Mouse (Mus musculus): ENCODE results near the gene Palm2.

The Palm2 gene

DNA sequence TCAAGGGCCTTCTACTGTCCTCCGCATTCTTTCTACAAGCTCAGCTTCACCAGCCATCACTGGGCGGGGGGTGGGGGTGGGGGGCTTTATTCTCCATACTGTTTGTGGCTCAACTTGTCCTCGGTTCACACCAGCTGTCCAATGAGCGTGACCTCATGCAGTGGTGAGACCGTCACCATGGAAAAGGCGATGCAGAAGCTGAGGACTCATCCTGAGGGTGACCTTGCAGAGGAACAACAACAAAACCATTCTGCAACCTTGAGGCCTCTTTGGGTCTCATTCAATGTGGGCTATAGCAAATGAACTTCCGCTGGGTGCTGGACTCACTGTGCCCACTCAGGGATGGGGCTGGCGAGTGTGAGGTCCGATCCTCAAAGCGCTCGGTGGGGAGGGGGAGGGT is 317.5 kb downstream of the Palm2 start:
- no peak for DNase-seq (ENCODE audit: low spot score in 2 of 2)

DNA sequence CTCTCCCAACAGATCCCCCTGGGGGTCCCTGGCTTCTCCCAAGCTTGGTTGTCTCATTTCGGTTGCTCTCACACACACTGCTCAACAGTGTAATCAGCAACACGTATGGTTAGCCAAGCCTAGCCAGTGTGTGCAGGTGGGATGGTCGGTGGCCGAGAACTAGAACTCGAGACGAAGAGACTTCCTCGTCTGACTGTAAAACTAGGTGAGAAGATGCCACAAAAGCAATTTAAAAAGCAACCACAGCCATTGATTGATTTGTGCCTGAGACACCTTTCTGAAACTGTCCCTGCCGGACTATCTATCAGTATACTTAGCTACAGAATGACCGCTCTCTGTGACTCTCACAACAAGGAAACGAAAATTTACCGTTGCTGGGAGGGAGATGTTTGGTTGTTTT is 321.0 kb downstream of the Palm2 start:
- no peak for DNase-seq (ENCODE audit: low spot score in 2 of 2)

DNA sequence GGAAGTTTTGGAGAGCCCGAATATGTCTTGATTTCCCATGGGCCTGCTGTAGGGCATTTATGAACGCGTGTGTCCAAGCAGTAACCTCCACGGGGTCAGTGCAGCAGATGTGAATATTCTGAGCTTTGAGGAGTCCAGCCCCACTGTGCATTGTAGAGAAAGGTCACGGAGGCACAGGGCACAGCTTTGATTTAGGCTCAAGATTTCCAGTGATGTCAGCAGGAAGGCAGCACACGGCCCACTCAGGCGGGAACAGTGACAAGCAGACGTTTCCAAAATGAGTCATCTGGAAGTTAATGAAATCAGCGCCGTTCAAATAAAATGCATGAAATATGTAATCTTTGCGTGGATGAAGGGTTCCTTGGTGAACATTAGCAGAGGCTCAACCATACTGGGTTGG is 323.9 kb downstream of the Palm2 start:
- peak in 1 of 2 experiments; percentile 30 for DNase-seq (ENCODE audit: low spot score in 2 of 2)
